Mouse (Mus musculus) frontal cortex, postnatal 14 days (tissue): ENCODE measurements around the gene Limch1.

ENCODE experiments used
- DNase-seq, 2 experiments: peaks; one replicate each; pipeline ENCODE4 v3.0.0; 2022; ENCODE audit warnings: low spot score in 2 of 2

Limch1 gene

GRCm38 (mm10) chr5:66746761-66747160, 1.1 kb downstream of the Limch1 start:
- DNase-seq = no peak

DNA sequence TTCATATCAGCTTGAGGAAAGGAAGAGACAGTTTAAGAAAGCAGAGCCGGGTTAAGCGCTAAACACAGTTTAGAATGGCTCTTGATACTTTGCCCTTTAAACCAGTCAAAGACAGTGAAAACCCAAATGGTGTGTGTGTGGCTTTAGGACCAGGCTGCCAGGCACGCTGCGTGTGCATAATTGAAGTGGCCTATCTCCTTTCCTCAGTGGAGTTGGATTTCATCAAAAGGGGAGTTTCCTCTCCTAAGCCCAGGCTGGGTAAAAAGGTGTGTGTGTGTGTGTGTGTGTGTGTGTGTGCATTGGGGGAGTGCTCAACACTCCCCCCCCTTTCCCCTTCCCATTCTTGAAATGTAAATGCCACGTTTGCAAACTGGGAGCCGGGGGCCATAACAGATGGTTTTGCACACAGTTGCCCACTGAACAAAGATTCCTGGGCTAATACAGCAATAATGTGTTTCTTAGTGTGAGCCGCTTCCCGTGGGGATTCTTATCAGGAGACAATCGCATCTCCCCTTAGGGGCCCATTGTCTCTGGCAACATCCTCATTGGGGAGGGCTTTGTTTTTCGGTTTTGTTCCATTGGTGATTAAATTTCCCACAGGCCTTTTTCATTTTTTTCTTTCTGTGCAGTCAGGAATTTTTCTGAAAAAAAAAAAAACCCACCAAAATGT, 2.3 kb downstream of the Limch1 start:
- DNase-seq = no peak

GRCm38 (mm10) chr5:66748448-66749115, 3.0 kb downstream of the Limch1 start:
- DNase-seq = no peak

DNA sequence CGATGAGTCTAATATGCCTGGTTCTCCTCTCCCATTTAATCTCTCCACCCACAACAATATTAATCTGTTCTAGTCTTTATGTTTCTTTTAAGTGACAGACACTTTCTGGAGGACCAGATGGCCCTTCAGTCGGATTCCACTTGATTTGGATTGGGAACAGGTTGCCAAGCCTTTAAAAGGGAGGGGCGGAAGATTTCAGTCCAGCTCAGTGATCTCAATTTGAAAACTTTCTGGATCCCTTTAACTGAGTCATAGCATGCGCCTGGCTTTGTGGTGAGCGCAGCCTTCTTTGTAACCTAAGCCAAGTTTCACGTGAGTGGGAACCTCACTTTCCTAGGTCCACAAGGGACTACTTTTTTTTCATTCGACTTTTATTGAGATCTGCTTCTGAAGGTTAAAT, 5.0 kb downstream of the Limch1 start:
- DNase-seq = no peak

DNA sequence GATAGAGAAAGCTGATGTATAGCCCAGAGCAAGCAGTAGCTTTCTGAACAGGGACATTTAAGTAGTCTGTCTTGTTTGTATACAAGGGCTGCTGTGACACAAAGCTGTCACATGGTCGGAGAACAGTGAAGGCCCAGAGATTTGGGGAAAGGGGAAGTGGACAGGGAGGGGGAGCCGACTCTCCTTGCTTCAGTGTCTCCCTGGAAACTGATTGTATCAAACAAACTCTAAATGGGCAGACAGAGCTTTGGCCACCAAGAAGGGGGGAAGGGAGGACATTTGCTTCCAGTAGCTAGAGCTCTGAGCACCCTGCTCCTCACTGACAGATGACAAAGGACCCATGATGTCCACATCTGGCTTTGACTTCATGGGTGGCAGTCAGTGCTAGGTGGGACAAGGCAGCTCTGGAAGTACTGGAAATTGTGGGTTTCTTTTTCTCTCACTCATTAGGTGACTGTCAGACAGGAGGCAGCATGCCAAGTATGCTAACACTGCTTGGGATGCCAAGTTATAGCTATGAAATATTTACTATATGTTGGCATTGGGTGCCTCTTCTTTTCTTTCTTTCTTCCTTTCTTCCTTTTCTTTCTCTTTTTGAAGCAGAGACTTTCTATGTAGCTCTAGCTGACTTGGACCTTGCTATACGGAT, 5.8 kb downstream of the Limch1 start:
- no peak for DNase-seq

DNA sequence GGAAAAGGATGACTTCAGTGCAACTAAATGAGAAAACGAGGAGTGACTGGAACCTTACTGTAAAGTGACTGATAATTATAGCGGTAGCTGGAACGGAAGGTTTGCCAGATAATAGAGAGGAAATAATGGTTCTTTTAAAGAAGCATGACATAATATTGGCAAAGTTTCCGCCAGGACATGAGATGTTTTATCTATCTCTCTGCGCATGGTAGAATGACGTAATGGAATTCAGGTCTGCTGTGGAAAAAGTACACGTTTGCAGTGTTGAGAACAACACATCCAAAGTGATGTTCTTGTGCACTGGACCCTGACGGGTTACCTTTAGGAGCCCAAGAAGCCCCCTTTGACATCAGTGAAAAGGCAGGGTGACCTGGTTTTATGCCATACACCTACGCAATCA, 8.0 kb downstream of the Limch1 start:
- no peak for DNase-seq

- no peak for DNase-seq
Measured at GRCm38 (mm10) chr5:66756821-66757705, 11.4 kb downstream of the Limch1 start.

DNA sequence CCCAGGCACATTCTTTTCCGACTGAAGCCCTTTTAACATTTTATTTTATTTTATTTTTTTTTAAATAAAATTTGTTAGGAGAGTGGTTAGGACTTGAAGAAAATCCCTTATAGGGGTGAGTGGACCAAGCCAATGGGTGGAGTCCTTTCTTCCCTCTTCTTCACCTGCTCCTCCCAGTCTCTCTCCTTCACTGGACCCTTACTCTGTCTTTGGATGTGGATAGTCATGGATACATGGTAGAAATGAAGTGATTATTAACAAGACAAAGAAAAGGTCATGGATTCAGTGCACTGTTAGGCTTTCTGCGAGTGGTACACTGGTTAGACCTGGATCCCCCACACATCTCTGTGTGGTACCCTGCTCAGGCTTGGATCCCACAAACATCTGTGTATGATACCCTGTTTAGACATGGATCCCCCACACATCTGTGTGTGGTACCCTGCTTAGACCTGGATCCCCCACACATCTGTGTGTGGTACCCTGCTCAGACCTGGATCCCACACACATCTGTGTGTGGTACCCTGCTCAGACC, 12.1 kb downstream of the Limch1 start:
- DNase-seq = no peak

- DNase-seq = no peak
Measured at GRCm38 (mm10) chr5:66759354-66759753, 13.7 kb downstream of the Limch1 start.

GRCm38 (mm10) chr5:66760747-66761146, 15.1 kb downstream of the Limch1 start:
- DNase-seq = no peak

GRCm38 (mm10) chr5:66762006-66762405, 16.4 kb downstream of the Limch1 start:
- no peak for DNase-seq

DNA sequence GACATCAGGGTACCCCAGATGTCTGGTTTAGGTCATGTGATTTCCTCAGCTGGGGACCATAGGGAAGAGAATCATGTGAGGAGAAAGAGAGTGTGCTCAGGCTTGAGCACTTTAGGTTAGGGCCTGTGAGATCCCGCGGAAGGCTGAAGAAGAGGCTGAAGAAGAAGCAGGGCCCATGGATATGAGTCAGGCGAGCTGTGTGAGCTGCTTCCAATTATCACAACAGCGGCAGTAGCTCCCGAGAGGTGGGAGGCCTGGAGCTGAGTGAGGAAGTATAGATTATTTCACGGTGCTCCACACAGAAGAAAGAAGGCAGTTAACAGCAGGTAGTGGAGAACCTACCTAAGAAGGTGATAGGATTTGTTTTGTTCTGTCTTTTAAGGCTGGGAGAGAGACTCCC, 18.5 kb downstream of the Limch1 start:
- DNase-seq = no peak

DNA sequence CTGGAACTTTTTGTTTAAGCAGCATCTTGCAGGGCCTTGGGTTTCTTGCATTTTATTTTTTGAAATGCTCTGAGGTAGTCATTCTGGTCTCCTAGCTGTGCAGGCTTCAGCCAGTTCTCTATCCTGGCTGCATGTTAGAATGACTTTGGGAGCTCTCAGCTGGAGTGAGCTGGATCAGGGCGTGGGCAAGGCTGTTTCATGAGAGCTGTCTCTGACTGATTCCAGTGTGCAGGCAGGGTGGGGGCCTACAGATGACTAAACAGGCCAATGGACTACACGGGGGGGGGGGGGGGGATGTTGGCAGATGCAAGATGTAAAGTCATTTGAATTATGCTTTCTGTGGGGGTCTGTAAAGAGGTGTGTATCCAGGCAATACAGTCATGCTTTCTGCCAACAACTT, 20.3 kb downstream of the Limch1 start:
- DNase-seq = no peak

DNA sequence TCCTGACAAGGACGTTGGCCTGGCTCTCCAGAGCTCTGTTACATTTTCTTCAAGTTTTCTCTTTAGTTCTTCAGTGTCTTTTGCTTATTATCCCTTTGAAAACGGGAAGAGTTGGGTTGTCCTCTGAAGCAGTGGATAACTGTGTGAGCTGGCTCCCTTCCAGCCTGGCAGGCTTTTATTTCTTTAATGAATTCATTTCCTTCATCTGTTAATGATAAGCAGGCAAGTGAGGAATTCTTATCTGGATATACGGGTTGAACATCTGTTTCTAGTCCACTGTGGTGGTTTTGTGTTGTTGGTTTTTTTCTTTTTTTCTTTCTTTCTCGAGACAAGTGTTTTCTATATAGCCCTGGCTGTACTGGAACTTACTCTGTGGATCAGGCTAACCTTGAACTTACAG, 22.4 kb downstream of the Limch1 start:
- no peak for DNase-seq

- DNase-seq = no peak
Measured at GRCm38 (mm10) chr5:66769070-66769469, 23.4 kb downstream of the Limch1 start.

GRCm38 (mm10) chr5:66769558-66769957, 23.9 kb downstream of the Limch1 start:
- no peak for DNase-seq

DNA sequence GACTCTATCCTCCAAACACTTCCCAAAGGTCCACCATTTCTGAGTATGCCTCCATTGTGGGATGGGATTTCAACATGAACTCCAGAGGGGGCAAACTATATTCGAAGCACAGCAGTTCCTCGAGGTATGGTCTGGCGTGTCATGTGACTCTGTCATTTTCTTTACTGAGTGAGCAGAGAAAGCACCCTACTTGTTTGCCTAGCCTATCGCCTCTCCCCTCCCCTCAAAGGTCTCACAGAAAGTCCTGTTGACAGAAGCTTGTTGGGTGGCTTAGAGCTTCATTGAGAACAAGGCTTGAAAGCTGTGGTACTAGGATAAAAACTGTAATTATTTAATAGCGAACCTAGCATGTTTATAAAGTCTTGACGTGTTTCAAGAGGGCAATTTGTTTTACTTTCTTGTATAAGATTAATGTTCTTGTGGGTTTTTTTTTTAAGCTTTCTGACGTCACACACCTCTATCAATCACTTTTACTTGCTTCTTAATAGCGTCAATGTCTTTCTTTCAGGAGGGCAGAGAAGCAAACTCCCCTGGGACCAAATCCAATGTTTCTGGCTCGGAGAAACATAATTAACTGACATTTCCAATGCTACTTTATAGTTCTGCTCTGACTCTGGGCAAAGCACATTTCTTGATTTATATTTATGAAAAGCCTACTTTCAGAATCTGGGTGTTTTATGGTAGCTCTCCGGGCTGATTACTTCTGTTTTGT, 32.5 kb downstream of the Limch1 start:
- DNase-seq = no peak

GRCm38 (mm10) chr5:66780371-66780770, 34.7 kb downstream of the Limch1 start:
- no peak for DNase-seq

DNA sequence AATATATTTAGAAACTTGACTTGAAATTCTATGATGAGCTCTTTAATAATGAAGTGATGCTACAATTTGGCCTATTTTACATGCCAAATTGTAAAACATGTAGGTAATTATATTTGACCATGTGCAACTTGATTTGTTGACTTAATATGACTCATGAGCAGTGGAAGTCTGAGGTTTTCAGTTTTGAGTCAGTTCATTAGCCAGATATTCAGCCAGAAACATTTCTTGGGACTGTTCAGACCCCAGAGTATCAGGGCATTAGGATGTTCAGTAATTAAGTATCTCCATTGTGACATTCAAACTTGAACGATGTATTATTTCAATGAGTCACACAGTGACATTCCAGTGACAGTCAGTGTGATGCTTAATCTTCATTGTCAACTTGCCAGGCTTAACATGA, 35.9 kb downstream of the Limch1 start:
- DNase-seq = no peak

DNA sequence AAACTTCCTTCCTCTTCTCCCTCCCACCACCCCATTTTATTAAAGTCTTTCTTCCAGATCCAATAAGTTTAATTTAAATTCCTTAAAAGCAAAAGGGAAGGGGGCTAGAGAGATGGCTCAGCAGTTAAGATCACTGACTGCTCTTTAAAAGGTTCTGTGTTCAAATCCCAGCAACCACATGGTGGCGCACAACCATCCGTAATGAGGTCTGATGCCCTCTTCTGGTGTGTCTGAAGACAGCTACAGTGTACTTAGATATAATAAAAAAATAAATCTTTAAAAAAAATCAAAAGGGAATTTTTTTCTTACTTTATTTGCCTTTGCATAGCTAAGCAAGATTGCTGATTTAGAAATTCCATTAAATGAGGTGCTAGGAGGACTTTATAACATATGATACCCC, 37.2 kb downstream of the Limch1 start:
- no peak for DNase-seq

- DNase-seq = no peak
Measured at GRCm38 (mm10) chr5:66784624-66785361, 39.2 kb downstream of the Limch1 start.
